Mouse (Mus musculus): ENCODE measurements around the gene Mul1. TPM values are rescaled to one million over a fixed set of nuclear protein-coding genes. Genes with fewer than 3 reads are reported as not detected.
A peak's percentile ranks its signal among the peaks of the same experiment; 100 is the strongest.

Gene Mul1
- total and polyA plus RNA-seq, 3 experiments = 26.9 to 61.0 (median 45.1) TPM

DNA sequence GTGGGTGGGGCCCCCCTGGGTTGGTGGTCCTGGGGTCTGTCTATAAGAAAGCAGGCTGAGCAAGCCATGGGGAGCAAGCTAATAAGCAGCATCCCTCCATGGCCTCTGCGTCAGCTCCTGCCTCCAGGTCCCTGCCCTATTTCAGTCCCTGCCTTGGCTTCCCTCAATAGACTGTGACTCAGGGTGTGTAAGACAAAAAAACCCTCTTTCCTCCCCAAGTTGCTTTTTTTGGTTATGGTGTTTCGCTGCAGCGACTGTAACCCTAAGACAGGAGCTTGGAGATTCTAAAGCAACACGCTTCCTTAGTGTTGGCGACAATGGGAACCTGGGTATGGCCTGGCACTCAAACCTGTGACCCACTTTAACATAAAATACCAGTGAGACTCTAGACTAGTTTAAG lies 27.0 kb downstream of the Mul1 start:
- DNase-seq = no peak

GRCm38 (mm10) chr4:138462971-138463831 lies 28.7 kb downstream of the Mul1 start:
- peak; percentile 36 for DNase-seq

DNA sequence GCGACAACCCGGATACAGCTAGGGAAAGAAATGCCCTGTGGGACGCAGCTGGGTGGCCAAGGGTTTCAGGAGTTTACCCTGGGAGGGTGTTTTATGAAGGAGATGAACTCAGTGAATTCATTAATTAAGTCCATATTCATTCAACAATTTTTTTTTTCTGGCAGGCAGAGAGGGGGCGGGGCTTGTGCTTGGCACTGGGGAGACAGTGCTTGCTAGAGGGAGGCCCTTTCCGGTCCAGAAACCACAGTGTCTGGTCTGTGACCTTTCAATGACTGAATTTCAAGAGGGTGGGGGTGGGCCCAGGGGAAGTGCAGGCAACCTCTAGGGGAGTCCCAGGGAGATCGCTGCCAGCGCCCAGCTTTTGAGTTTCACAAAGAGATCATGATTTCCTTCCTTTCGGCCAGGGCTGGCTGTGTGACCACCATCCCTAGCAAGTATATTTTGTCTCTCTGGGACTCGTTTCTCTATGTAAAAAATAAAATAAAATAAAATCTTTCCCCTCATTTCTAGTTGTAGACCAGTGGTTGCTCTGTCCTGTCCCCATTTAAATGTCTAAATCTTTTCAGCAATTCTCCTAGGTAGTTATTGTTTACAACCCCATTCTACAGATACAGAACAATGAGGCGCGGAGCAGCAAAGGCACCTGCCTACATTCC lies 29.5 kb downstream of the Mul1 start:
- peak; percentile 90 for DNase-seq

- DNase-seq = peak; percentile 86
Observed at GRCm38 (mm10) chr4:138464667-138465353, 30.3 kb downstream of the Mul1 start.

DNA sequence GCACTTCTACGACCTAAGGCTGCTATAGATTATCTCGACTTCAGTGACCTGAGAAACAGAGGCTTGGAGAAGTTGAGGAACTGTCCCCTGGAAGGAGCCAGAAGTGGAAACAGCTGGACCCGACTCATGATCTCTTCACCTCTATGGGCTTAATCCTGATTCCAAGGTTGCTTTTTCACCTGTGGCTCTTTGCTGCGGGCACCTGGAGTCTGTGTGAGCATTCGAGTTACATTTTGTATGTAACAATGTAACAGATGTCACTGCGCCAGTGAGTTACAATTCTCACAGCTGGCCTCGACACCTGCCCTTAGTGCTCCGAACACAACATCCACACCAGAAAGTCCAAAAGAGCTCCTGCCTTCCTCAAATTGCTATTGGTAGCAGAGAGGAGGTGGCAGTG lies 31.0 kb downstream of the Mul1 start:
- no peak for DNase-seq

DNA sequence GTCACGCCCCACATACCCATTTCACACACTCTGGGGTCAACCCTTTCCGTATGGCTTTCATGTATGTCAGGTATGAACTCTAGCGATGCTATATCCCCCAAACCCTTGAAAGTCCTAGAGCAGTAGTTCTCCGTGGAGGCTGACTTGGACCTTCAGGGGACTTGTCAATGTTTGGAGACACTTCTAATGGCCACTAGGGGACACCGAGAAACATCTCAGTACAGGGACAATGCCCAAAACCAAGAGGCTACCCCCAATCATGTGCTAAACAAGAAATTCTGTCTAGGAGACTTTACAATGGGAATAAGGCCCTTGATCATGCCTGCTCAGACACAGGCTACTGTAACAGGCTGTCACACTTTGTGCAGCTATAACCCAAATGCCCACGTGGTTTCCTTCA lies 32.2 kb downstream of the Mul1 start:
- DNase-seq = no peak

DNA sequence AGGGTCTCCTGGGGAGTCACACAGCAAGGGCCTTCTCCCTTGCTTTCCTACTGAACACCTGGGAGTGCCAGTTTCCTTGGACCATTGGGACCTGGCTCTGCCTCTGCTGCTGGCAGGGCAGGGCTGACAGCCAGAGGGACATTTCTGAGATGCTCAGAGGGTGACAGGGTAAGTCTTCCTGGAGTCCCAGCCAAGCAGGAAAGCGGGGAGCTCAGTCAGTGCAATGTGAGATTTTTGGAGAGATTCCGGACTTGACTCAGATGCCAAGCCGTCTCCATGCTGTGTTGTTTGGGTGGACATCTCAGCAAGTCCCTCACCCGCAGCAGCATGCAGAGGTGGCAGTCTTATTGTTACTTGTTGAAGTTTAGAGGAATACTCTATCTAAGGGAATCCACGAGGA lies 33.0 kb downstream of the Mul1 start:
- no peak for DNase-seq

- no peak for DNase-seq
Observed at GRCm38 (mm10) chr4:138469080-138469479, 34.6 kb downstream of the Mul1 start.

DNA sequence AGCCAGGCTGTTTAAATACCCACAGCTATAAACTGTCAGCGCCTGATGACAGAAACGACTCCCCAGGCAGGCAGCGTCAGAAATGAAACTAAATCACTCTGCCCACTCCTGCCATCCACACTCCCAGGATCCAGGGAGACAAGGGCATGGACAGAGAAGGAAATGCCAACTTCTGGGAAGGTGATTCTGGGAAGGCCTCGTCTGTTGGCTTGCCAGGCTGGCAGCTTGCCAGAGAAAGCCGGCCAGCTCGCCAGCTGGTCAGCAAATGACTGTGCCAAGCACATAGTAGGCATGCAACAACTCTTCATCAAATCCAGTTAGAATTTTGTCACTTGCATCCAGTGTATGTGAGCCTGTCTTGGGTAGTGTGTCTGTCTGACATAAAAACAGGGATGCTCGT lies 36.8 kb downstream of the Mul1 start:
- no peak for DNase-seq

- no peak for DNase-seq
Observed at GRCm38 (mm10) chr4:138479595-138479994, 45.1 kb downstream of the Mul1 start.

DNA sequence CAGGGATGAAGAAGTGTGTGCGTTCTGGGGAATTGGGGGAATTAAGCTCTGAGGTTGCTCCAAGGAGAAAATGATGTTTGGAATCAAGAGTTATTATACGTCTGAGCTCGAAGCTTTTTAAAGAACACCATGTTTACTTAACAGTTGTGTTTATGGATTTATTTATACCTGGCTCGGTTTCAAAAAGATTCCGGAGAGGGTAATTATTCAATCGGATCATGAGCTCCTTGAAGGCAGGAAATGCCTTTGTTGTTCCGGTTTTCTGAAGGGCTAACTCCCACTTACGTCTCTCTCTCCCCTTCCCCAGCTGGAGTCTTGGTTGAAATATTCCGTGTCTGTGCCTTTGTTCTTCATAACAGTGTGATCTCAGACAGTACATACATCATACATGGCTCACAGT lies 46.5 kb downstream of the Mul1 start:
- no peak for DNase-seq

GRCm38 (mm10) chr4:138482721-138483120 lies 48.2 kb downstream of the Mul1 start:
- no peak for DNase-seq

GRCm38 (mm10) chr4:138488241-138488640 lies 53.8 kb downstream of the Mul1 start:
- DNase-seq = no peak

DNA sequence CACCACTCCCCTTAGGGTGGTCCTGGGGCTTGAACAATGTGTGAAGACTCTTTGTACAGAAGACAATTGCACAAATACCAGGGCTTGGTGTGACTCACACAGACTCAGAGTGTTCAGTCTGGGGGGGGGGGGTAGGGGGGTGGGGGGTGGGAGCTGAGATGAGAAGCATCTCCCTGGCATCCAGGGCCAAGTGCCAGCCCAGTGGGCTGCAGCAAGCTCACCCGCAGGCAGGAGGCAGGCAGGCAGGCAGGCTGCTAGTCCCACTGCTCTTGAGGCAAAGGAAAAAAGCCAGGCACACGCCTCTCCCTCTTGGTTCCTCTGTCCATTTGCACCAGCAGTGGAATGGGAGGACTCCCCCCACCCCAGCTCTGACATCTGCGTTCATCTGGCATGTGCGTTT lies 56.6 kb downstream of the Mul1 start:
- DNase-seq = no peak

Other genes starting within 250 kb of the Mul1 start
- 100 to 1,000 TPM; 202 to 222 TPM for gene Hp1bp3, start 218.4 kb upstream of the Mul1 start, total RNA-seq (2021)
- gene Hp1bp3, start 218.4 kb upstream of the Mul1 start, polyA plus RNA-seq (2012; rRNA removed) = 40.0 and 49.8 TPM in 2 replicates
- 1 to 10 TPM; 1.8 to 2.0 TPM for gene Sh2d5, start 184.3 kb upstream of the Mul1 start, total RNA-seq (2021)
- gene Sh2d5, start 184.3 kb upstream of the Mul1 start, polyA plus RNA-seq (2012; rRNA removed) = 3.4 and 3.7 TPM in 2 replicates
- 1 to 10 TPM; 2.7 to 2.8 TPM for gene Kif17, start 184.2 kb upstream of the Mul1 start, total RNA-seq (2021)
- gene Kif17, start 184.2 kb upstream of the Mul1 start, polyA plus RNA-seq (2012; rRNA removed) = 4.0 and 4.3 TPM in 2 replicates
- 100 to 1,000 TPM; 116 to 131 TPM for gene Ddost, start 129.9 kb upstream of the Mul1 start, total RNA-seq (2021)
- gene Ddost, start 129.9 kb upstream of the Mul1 start, polyA plus RNA-seq (2012; rRNA removed) = 320 and 326 TPM in 2 replicates
- gene Pink1, start 108.4 kb upstream of the Mul1 start, total RNA-seq (2021) = 100 to 1,000 TPM; 145 to 180 TPM
- gene Pink1, start 108.4 kb upstream of the Mul1 start, polyA plus RNA-seq (2012; rRNA removed) = 371 and 378 TPM in 2 replicates
- gene Cda, start 66.7 kb upstream of the Mul1 start, total RNA-seq (2021) = 10 to 100 TPM; 11.2 to 15.5 TPM
- gene Cda, start 66.7 kb upstream of the Mul1 start, polyA plus RNA-seq (2012; rRNA removed) = 26.4 and 31.5 TPM in 2 replicates
- 1 to 10 TPM; 2.1 to 4.8 TPM for gene Fam43b, start 38.1 kb upstream of the Mul1 start, total RNA-seq (2021)
- 10.3 and 10.9 TPM in 2 replicates for gene Fam43b, start 38.1 kb upstream of the Mul1 start, polyA plus RNA-seq (2012; rRNA removed)
- gene Camk2n1, start 19.6 kb downstream of the Mul1 start, total RNA-seq (2021) = 10 to 100 TPM; 24.4 to 26.4 TPM
- gene Camk2n1, start 19.6 kb downstream of the Mul1 start, polyA plus RNA-seq (2012; rRNA removed) = 30.9 and 69.4 TPM in 2 replicates
- not detected for gene Vwa5b1, start 201.2 kb downstream of the Mul1 start, total RNA-seq (2021)
- gene Vwa5b1, start 201.2 kb downstream of the Mul1 start, polyA plus RNA-seq (2012; rRNA removed) = not detected in 2 replicates